Mouse (Mus musculus): ENCODE results near the gene Mgat1. TPM values are rescaled to one million over a fixed set of nuclear protein-coding genes. Genes with fewer than 3 reads are reported as not detected.

The Mgat1 gene
- total RNA-seq, 1 experiment from 2014 or later = 95.9 TPM

GRCm38 (mm10) chr11:49240874-49241273 is 3.1 kb upstream of the Mgat1 start:
- DNase-seq = no peak

- no peak for DNase-seq
Measured at GRCm38 (mm10) chr11:49241471-49241870, 2.5 kb upstream of the Mgat1 start.

- DNase-seq = no peak
Measured at GRCm38 (mm10) chr11:49242944-49243626, 906 bp upstream of the Mgat1 start.

- no peak for DNase-seq
Measured at GRCm38 (mm10) chr11:49244595-49244930, 572 bp downstream of the Mgat1 start.

GRCm38 (mm10) chr11:49245176-49245575 is 1.2 kb downstream of the Mgat1 start:
- peak; percentile 83 for DNase-seq

GRCm38 (mm10) chr11:49245634-49246415 is 1.8 kb downstream of the Mgat1 start:
- no peak for DNase-seq

- DNase-seq = no peak
Measured at GRCm38 (mm10) chr11:49246523-49246922, 2.5 kb downstream of the Mgat1 start.

GRCm38 (mm10) chr11:49247255-49247654 is 3.3 kb downstream of the Mgat1 start:
- no peak for DNase-seq

- peak; percentile 73 for DNase-seq
Measured at GRCm38 (mm10) chr11:49248226-49248973, 4.4 kb downstream of the Mgat1 start.

GRCm38 (mm10) chr11:49248974-49249700 is 5.1 kb downstream of the Mgat1 start:
- no peak for DNase-seq

- DNase-seq = peak; percentile 59
Measured at GRCm38 (mm10) chr11:49249811-49250421, 5.9 kb downstream of the Mgat1 start.

GRCm38 (mm10) chr11:49250422-49251379 is 6.7 kb downstream of the Mgat1 start:
- DNase-seq = peak; percentile 95

GRCm38 (mm10) chr11:49251380-49251761 is 7.4 kb downstream of the Mgat1 start:
- DNase-seq = no peak

GRCm38 (mm10) chr11:49252048-49252447 is 8.1 kb downstream of the Mgat1 start:
- DNase-seq = no peak

- DNase-seq = peak; percentile 26
Measured at GRCm38 (mm10) chr11:49253035-49253434, 9.0 kb downstream of the Mgat1 start.

GRCm38 (mm10) chr11:49259296-49259695 is 15.3 kb downstream of the Mgat1 start:
- DNase-seq = no peak

GRCm38 (mm10) chr11:49259829-49260228 is 15.8 kb downstream of the Mgat1 start:
- DNase-seq = no peak

GRCm38 (mm10) chr11:49260598-49261312 is 16.8 kb downstream of the Mgat1 start:
- peak; percentile 93 for DNase-seq

- DNase-seq = no peak
Measured at GRCm38 (mm10) chr11:49261313-49261855, 17.4 kb downstream of the Mgat1 start.

- DNase-seq = no peak
Measured at GRCm38 (mm10) chr11:49262286-49262685, 18.3 kb downstream of the Mgat1 start.

Data from adrenal gland, postnatal 14 days (tissue).